Mouse (Mus musculus): ENCODE measurements around the gene Jazf1. TPM values are rescaled to one million over a fixed set of nuclear protein-coding genes. Genes with fewer than 3 reads are reported as not detected.

The Jazf1 gene
- total RNA-seq, 2 experiments from 2014 or later: 4.6 to 6.3 TPM

DNA sequence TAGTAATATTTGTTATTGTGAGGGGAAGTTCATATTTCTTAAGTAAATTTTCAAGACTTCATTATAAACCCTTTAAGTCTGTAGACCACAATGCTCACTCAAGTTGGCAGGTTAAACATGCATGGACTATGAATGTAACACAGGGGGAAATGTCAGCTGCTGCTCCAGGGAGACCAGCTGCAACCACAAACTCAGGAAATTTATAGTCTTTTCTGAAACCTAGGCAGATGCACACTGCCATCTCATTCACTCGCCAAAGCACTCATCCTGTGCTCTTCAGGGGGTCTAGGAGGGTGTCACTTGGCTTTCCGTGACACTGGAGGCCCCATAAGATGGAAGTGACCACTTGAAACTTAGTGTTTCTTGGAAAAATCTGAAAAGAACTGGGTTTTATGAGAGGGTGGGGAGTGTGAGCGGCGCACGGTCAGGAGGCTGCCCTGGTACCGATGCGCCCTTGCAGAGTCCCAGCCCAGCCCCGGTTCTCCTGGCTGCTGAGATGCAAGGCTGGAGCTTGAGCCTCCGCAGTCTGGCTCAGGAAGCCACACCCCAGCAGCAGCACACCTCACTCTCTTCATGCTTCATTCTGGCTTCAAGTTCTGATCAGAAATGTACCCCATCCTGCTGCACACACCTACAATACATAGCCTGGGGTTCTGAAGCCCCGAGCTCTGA lies 251.1 kb downstream of the Jazf1 start:
- no peak for DNase-seq (ENCODE audit: low spot score in 2 of 2)

GRCm38 (mm10) chr6:52805237-52805856 lies 263.1 kb downstream of the Jazf1 start:
- no peak for DNase-seq (ENCODE audit: low spot score in 2 of 2)

- no peak for DNase-seq (ENCODE audit: low spot score in 2 of 2)
Measured at GRCm38 (mm10) chr6:52802181-52802580, 266.2 kb downstream of the Jazf1 start.

DNA sequence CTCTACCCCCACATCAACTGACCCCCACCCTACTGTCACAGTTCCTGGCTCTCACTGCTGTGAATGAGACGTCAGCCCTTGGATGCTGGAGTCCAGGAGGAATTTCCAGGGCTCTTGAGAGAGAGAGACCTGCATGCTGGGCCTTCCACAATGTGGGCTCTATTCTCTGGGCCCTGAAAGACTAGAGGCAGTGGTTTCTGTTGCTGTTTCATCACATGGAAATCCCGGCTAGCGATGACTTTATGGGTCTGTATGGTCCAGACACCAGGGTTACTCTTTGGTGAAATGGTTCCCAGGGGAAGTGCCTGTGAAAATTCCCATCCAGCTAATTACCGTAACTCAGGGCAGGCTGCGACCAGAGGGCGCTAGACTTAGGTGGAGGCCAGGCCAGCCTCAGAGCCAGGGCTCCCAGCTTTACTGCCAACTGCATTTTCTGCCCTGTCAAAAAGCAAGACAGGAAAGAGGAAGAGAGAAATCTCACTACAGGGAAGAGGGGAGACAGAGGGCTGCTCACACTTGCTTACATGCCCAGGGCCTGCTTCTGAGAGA lies 271.1 kb downstream of the Jazf1 start:
- no peak for DNase-seq (ENCODE audit: low spot score in 2 of 2)

GRCm38 (mm10) chr6:52796691-52797090 lies 271.7 kb downstream of the Jazf1 start:
- DNase-seq (ENCODE audit: low spot score in 2 of 2): no peak

- DNase-seq (ENCODE audit: low spot score in 2 of 2): no peak
Measured at GRCm38 (mm10) chr6:52796035-52796598, 272.3 kb downstream of the Jazf1 start.

DNA sequence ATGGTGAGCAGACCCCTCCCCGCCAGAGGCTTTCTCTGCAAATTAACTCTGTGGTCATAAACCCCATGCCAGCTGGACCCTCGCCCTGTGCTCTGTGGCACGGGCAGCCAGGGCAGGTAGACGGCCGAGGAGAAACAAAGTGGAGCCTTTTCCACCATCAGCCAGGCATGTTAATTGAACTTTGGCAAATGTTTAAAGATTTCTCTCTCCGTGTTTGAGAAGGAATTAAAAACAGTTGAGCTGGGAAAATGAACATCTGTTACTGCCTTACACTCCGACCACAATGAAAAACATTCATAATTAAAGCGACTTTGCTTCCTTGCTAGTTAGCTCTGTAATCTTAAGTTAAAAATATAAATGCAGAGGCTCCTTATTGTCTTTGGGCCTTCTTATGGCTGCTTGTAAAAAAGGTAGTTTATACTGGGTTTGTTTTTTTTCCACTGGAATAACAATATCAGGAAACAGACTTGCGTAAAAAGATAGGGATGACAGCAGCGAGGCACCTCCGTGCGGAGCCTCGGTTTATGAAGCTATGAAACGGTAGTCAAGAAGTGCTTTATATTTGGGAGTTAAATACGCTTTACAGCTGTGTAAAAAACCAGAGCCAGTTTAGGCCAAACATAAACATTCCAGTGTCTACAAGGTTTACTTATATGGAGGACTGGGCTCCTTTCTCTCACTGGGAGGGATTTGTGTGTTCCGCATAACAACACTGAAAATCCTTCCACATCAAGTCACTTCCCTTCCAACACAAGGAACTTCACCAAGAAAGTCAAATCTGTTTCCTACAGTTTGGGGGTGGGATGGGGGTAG lies 273.2 kb downstream of the Jazf1 start:
- no peak for DNase-seq (ENCODE audit: low spot score in 2 of 2)

DNA sequence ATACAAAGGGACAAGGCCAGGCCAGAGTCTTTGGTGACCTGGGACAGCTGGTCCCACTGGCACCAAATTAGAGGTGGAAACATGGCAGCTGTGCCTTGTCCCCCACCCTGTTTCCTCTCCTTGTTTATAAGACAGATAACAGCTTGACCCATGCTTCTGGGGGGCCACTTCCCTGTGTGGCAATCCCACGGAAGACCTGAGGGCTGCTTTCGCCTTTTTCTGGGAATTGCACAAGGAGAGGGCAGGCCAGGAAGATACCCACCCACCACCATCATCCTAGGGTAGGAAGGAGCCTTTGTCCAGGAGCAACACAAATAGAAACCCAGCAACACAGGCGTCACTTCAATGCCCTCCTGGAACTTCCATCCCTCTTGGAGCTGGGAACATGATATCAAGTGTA lies 276.0 kb downstream of the Jazf1 start:
- no peak for DNase-seq (ENCODE audit: low spot score in 2 of 2)

DNA sequence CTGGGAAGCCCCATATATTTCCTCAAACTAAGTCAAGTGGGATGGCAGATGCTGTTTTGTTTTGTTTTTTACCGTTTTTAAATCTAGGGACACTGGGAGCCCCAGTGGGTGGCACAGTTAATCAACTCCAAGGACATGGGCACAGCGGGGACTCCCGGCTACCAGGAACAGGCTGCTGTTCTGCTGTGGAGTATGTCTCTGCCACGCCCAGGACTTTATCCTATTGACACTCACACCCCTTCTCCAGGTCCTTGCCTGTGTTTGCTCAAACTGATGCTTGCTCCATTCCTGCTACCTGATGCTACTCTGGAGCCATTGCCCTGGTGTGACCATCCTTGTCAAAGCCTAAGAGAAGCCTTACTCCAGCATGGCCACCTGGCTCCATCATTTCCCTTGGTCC lies 277.6 kb downstream of the Jazf1 start:
- no peak for DNase-seq (ENCODE audit: low spot score in 2 of 2)

- no peak for DNase-seq (ENCODE audit: low spot score in 2 of 2)
Measured at GRCm38 (mm10) chr6:52790316-52790715, 278.1 kb downstream of the Jazf1 start.

- DNase-seq (ENCODE audit: low spot score in 2 of 2): no peak
Measured at GRCm38 (mm10) chr6:52779546-52779945, 288.9 kb downstream of the Jazf1 start.

DNA sequence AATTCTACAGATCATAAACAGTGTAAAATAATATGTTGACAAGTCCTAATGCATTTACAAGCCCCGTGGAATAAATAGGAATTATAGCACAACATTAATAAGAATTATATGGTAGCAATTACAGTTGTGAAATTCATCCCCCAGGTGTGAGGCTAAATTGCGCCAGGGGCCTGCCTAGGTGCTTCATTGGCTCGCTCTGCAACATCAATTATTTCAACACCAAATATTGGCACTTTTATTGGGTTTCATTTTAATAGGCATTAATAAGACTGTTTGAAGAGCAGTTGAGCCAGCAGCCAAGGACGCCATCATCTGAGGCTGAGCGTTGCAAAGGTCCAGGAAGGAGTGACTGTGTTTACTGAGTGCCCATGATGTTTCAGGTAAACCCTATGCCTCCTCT lies 289.9 kb downstream of the Jazf1 start:
- DNase-seq (ENCODE audit: low spot score in 2 of 2): no peak

GRCm38 (mm10) chr6:52777034-52777433 lies 291.4 kb downstream of the Jazf1 start:
- DNase-seq (ENCODE audit: low spot score in 2 of 2): no peak

GRCm38 (mm10) chr6:52775956-52776355 lies 292.5 kb downstream of the Jazf1 start:
- no peak for DNase-seq (ENCODE audit: low spot score in 2 of 2)

DNA sequence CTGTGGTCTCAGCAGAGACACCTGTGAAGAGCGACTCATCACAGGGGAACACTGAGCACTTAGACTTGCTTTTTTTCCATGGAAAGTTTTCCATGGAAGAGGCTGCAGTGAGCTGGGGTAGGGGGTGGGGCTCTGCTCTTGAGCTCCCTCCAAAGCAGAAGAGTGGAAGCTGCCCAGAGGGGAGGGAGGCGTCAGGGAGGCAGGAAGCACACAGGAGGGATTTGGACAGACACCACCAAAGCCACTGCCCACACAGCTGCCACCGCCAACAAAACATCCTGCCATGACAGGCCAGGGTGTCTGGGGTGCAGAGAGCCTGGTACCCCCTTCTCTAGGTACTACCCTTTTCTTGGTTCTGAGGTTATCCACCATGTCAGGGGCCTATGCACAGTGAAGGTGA lies 293.1 kb downstream of the Jazf1 start:
- DNase-seq (ENCODE audit: low spot score in 2 of 2): no peak

- no peak for DNase-seq (ENCODE audit: low spot score in 2 of 2)
Measured at GRCm38 (mm10) chr6:52773132-52773531, 295.3 kb downstream of the Jazf1 start.

DNA sequence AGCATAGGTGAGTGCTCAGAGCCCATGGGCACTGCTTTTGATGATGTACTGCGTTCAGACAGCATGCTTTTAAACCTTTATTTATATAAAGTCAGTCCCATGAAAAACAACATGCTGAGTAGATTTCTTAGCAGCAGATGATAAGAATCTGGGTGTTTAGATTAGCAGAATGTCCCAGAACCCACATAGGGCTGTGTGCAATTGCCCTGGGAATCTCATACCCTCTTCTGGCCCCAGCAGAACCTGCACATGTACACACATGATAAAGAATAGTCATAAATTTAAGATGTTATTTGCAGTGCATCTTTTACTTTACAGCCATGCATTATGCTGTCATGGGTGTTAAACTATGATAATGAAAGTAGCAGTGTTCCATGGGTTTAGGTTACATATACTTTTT lies 297.6 kb downstream of the Jazf1 start:
- no peak for DNase-seq (ENCODE audit: low spot score in 2 of 2)

GRCm38 (mm10) chr6:52765206-52765605 lies 303.2 kb downstream of the Jazf1 start:
- DNase-seq (ENCODE audit: low spot score in 2 of 2): no peak

- DNase-seq (ENCODE audit: low spot score in 2 of 2): no peak
Measured at GRCm38 (mm10) chr6:52752832-52753231, 315.6 kb downstream of the Jazf1 start.

GRCm38 (mm10) chr6:52734630-52735029 lies 333.8 kb downstream of the Jazf1 start:
- DNase-seq (ENCODE audit: low spot score in 2 of 2): no peak

GRCm38 (mm10) chr6:52730338-52730737 lies 338.1 kb downstream of the Jazf1 start:
- DNase-seq (ENCODE audit: low spot score in 2 of 2): no peak

Measured in adrenal gland, adult 18-20 months (tissue).